Mouse (Mus musculus): Measurements from ENCODE around the gene Iqcb1.

The Iqcb1 gene

DNA sequence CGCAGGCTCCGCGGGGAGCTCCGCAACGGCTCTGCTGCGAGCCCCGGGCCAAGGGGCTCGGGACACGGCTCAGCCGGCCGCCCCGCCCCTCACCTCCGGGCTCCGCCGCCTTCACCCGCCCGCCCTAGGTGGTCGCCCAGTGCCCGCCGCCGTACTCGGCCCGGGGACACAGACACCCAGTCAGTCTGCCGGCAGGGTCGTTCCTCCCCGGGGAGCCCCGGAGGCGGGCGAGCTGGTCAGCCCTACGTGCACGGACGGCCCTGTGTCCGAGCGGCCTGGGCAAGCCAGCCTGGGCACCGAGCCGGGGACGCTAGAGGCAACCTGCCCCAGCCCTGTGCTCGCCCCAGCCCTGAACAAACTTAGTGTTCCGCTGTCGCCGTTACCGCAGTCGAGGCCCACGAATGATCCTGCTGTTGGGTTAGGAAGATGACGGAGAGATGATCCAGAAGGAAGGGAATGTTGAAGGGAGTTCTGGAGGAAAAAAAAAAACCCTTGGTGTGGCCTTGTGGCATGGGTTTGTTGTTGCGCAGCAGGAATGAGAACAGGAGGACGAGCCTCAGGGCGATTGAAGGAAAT lies 47.2 kb downstream of the Iqcb1 start:
- no peak for DNase-seq (ENCODE audit: low spot score in 2 of 2)

DNA sequence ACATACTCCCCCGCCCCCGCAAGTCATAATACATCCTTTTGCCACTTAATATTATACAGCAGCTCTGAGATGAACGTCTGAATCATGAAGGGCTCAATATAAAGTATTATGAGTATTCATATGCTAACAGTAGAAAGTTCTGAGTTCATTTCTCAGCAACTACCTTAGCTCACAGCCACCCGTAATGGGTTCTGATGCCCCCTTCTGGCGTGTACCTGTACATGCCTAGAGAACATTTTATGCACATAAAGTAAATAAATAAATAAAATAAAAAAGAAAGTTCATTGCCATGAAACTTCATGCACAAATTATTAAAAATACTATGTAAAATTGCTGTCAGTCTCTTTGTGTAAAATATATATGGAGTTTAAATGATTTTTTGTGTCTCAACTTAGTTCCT lies 49.1 kb downstream of the Iqcb1 start:
- DNase-seq (ENCODE audit: low spot score in 2 of 2) = no peak

DNA sequence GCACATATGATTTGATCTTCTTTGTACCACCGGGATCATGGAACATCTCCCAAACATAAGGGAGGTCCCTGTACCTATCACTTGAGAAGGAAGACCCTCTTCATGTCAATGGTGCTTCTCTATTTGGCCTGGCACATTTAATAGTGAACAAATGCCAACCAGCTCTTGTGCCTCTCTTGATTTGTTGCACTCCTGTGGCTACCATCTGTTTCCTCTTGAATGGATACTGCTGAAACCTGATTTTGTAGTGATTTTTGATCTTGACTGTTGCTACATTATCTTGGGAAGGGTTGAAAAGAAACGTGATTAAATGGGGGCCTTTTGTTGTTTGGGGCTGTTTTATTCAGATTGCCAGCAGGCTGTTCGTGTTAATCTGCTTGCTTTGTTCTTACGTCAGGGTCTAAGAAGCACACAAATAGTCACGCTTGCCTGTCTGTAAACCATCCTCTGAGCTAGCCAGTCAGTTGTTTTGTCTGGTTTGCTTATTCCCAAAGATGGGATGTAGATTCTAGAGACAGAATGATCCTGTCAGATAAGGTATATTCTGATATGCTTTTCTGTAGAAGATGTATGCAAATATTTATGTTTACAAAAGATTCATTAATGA lies 54.7 kb downstream of the Iqcb1 start:
- DNase-seq (ENCODE audit: low spot score in 2 of 2) = no peak

DNA sequence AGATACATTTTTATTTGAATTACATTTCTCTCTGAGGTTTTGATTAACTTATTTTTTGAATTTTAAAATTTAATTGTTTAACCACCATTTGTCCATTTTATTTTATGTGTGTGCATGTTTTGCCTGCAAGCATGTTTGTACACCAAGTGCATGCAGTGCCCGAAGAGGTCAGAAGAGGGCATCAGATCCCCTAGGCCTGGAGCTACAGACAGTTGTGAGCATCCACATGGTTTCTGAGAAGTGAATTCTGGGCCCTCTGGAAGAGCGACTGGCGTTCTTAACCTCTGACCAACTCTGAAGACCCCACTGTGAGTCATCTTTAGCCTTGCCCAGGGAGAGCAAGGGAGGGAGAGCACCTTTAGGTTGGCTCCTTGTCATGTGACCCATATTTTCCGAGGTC lies 56.7 kb downstream of the Iqcb1 start:
- peak; percentile 47 to 63 for DNase-seq (ENCODE audit: low spot score in 2 of 2)

DNA sequence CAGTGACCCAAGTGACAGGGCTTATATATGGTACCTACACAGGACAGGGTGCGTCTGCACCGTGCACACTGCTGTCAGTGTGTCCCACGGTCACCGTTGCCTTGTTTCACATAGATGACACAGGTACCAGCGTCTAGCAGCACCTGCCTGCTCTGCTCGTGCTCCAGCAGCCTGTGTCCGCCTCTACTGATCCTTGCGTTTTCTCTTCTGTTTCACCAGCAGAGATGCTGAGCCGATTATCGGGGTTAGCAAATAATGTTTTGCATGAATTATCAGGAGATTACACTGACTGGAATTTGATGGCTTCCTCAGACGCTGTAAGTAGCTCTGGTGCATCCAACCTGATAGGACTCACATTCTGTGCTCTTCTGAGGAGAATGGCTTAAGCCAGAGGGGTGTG lies 57.7 kb downstream of the Iqcb1 start:
- no peak for DNase-seq (ENCODE audit: low spot score in 2 of 2)

DNA sequence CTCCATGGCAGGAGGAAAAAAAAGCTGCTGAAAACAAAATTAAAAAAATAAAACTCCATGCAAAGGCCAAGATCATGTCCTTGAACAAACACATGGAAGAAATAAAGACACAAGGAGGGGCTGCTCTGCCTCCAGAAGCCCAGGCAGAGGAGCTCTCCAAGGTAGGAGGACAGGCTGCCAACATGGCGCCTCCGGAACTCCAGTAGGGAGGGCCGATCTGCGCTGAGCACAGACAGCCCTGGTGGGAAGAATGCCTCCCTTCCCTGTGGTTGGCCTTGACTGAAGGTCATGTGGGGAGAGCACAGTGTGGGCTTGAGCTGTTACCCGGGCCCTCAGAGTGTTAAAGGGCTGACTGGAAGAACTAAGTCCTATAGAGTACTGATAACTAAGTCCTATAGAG lies 59.4 kb downstream of the Iqcb1 start:
- DNase-seq (ENCODE audit: low spot score in 2 of 2) = no peak

DNA sequence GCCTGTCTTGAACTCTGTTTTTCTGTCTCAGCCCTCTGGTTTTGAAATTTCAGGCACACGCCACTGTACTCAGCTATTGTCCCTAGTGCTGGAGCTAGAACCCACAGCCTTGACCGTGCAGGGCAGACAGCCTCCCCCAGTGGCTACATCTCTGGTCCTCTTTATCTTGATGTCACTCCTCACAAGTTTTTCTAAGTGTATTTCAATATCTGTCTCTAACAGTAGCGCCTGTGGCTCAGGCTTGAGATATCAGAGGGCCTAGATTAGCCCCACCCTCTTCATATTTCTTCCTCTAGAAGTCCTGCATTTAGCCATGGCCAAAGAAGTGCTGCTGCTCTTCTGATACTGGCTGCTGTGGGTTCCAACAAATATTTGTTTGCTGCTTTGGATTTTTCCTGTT lies 62.4 kb downstream of the Iqcb1 start:
- no peak for DNase-seq (ENCODE audit: low spot score in 2 of 2)

DNA sequence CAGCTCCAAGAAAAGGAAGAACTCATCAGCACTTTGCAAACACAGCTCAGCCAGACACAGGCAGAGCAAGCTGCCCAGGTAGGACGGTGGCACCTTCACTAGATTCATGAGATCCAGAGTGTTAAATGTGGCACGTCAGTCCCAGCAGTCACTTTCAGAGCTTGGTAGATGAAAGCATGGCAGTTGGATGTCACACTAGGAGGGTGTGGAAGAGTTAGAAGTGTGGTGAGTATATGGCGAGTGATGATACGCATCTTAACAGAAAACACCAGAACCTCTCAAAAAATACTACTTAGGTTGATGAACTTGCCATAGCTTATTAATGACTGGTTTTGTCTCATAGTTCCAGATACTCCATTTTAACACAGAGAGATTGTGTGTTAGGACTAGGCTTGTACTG lies 63.2 kb downstream of the Iqcb1 start:
- no peak for DNase-seq (ENCODE audit: low spot score in 2 of 2)

DNA sequence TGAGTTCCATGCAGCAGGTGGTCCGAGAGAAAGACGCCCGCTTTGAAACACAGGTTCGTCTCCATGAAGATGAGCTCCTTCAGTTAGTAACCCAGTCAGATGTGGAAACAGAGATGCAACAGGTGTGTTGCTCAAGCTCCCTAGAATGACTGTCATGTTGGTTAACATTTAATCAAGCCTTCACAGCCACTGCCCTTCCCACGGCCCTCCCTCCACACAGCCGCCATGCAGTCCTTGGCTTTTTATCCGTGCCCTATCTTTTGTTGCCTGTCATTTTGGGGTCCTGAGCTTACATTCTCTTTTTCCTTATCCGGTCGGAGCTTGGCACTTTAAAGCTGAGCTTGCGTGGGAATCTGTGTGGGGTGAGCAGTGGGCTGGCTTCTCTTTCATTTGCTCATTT lies 65.1 kb downstream of the Iqcb1 start:
- no peak for DNase-seq (ENCODE audit: low spot score in 2 of 2)

DNA sequence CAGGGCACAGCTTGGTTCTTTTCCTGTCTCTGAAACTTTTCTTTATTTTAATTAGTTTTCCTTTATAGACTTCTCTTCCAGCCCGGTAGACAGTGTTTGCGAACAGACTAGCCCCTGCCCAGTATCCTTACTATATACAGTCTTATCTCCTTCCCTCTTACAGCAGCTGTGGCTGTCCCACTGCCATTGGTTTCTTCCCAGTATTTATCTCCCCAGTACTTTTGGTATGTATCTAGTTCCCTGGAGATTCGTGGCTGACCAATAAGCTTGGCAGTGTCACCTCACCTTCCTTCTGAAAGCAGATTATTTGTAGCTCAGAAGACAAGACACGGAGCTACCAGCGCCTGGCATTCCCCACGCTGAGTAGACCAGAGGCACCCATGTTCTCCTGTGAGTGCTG lies 68.5 kb downstream of the Iqcb1 start:
- DNase-seq (ENCODE audit: low spot score in 2 of 2) = no peak

DNA sequence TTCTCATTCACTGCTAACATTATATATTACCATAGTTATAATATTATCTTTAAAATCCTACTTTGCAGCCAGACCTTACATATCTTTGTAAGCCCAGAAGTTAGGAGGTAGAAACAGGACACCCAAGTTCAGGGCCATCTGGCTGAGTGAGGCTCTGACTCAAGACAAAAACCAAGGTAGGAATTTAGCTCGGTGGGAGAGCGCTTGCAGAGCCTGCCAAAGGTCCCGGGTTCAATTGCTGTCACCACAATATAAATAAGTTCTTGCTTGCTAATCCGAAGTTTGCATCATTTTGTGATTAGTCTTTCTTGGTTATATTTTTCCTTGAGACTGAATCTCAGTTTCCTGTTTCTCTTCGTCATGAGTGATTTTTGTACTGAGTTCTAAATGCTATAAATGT lies 75.0 kb downstream of the Iqcb1 start:
- no peak for DNase-seq (ENCODE audit: low spot score in 2 of 2)

DNA sequence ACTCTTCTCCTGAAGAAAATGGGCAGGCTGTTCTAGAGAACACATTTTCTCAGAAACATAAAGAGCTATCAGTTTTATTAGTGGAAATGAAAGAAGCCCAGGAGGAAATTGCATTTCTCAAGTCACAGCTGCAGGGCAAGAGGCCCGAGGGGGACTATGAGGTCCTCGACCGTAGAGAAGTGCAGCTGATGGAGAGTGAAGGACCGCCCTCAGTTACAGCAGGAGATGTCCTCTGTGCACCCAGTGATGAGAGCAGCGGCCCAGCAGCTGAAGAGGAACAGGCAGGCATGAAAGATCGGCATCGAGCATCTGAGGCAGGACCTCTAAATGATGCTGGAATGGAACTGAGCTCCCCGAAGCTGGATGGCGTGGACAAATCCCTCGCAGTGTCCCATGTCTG lies 83.7 kb downstream of the Iqcb1 start:
- DNase-seq (ENCODE audit: low spot score in 2 of 2) = no peak

DNA sequence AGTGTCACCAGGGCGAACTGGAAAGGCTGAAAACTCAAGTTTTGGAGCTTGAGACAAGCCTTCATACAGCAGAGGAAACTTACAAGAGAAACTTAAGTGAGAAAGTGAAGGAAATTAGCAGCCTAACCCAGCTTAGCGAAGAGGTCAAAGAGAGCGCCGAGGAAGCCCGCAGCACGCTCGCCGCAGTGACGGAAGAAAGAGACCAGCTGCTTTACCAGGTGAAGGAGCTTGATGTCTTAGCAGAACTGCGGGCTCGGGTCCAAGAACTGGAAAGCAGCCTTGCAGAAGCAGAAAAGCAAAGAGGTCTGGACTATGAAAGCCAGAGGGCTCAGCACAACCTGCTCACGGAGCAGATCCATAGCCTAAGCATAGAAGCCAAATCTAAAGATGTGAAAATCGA lies 84.1 kb downstream of the Iqcb1 start:
- no peak for DNase-seq (ENCODE audit: low spot score in 2 of 2)

DNA sequence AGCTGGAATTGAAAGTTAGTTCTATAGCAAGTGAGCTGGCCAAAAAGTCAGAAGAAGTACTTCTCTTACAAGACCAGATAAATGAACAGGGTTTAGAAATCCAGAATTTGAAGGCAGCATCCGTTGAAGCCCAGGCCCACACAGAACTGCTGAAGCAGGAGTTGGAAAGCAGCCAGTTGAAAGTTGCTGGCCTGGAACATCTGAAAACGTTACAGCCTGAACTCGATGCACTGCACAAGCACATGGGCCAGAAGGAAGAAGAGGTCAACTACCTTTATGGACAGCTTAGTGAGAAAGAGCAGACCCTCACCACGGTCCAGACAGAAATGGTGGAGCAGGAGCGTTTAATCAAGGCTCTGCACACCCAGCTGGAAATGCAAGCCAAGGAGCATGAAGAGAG lies 86.0 kb downstream of the Iqcb1 start:
- DNase-seq (ENCODE audit: low spot score in 2 of 2) = no peak

DNA sequence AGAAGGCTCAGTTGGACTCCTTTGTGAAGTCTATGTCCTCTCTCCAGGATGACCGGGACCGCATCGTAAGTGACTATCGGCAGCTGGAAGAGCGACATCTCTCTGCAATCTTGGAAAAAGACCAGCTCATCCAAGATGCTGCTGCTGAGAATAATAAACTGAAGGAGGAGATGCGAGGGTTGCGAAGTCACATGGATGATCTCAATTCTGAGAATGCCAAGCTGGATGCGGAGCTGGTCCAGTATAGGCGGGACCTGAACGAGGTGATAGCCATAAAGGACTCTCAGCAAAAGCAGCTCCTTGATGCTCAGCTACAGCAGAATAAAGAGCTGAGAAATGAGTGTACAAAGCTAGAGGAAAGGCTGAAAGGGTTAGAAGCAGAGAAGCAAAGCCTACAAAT lies 90.3 kb downstream of the Iqcb1 start:
- DNase-seq (ENCODE audit: low spot score in 2 of 2) = no peak

DNA sequence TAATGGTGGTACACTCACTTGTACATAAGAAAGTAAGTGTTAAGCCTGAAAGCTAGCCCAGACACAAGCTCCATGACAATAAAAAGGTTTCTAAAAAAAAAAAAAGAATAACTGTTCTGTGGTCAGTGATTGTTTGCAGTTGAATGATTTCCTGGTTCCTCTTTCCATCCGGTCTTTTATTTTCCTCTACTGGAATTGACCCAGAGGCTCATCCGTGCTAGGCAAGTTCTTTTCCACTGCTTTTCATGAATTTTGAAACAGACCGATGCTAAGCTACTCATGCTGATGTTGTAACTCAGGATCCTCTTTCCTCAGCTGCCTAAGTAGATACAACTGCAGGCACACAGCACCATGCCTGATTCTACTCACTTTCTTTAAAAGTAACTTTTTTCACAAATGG lies 92.2 kb downstream of the Iqcb1 start:
- DNase-seq (ENCODE audit: low spot score in 2 of 2) = no peak

DNA sequence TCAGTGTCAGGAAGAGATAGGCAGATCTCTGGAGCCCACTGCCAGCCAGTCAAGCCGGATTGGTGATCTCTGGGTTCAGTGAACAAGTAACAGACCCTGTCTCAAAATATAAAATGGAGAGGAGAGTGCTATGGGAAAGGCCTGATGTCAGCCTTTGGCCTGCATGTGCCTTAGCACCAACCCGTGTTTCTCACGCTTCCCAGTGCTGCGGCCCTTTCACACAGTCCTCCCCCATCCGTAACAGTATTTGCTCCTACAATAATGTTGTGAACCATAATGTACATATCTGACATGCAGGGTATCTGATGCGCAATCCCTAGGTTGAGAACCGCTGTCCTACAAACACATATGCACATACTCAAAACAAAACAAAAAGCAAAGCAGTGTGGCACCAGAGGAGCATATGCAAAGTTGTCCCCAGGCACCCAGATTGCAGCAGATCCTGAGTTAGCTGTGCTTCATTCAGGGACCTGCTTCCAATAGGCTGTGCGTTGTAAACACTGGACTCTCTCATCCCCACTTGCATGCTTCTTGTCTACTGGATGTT lies 93.0 kb downstream of the Iqcb1 start:
- no peak for DNase-seq (ENCODE audit: low spot score in 2 of 2)

DNA sequence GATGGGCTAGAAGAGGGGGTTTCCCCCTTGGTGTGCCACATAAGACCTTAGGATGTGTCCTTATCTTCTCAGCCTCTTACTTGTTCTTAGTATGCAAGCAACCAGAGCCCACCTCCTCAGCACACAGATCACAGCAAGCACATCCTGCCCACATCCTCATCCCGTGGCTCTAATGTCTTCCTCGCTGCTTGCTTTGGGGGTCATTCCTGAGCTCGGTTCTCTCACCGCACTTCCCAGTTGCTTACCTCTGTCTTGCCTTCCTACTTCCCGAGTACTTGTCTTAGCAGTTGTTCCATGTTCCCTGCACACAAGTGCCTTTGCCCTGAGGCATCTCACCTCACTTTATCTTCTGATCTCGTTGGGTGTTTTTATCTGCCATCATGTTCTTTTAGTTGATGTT lies 93.8 kb downstream of the Iqcb1 start:
- DNase-seq (ENCODE audit: low spot score in 2 of 2) = no peak
